Mouse (Mus musculus): ENCODE measurements at regions not wholly inside any gene's neighbourhood (a gene's known extent, or its start where the extent isn't known, plus 50 kb on each side); places are given as distances from the start of the nearest gene placed in this dataset.

DNA sequence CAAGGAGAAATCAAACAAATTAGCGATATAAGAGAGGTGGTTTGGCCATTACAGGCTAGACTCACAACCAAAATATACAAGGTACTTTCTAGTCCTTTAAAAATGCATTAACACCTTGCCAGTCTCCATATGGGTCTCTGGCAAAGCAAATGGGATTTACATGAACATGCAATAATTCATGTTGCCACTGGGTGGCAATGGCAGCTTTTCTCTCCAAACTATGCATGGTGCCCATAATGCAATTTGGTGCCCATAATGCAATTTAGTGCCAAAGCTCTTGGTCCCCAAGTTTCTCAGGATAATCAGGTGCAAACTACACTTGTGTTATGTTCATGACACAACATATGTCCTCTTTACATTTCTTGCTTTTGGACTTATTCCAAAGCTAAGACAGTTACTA, 1126.9 kb upstream of the 4930412O13Rik start:
- H3K36me3 ChIP-seq = no peaks in the 10 kb centered on the region
- no peaks in the 10 kb centered on the region for H3K27me3 ChIP-seq
- no peaks in the 10 kb centered on the region for H3K9me3 ChIP-seq (replicated peaks)
- no peak overlapping the region for H3K27ac ChIP-seq (replicated peaks)
- H3K4me3 ChIP-seq (replicated peaks) = no peak overlapping the region
- H3K4me2 ChIP-seq (replicated peaks) = no peak overlapping the region
- WGBS = 13% methylated on average over 1 of the region's 1 CpGs
- H3K4me1 ChIP-seq = no peaks in the 10 kb centered on the region
- no peak overlapping the region for H3K9ac ChIP-seq
- no peak for ATAC-seq (ENCODE audit: insufficient number of reproducible peaks, low FRiP score, low TSS enrichment, low read depth)

DNA sequence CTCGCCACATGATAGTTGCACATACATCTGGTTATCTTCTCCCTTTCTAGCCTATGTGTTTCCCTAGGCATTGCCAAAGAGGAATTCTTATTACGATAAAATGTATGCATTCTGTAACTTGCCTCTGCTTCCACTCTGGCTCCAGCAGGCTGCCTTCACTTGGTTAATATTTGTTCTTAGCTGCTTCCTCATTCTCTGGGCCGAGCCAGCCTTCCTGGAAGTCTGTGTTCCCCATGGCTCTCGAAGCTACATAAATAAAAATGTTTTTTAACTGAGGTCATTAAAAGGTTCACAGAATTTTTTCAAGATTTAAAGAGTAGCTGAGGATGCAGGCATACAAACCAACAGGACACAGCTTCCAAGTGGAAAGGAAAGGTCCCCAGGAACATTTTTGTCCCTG, 1124.5 kb upstream of the 4930412O13Rik start:
- 51% methylated on average over 4 of the region's 4 CpGs for WGBS

DNA sequence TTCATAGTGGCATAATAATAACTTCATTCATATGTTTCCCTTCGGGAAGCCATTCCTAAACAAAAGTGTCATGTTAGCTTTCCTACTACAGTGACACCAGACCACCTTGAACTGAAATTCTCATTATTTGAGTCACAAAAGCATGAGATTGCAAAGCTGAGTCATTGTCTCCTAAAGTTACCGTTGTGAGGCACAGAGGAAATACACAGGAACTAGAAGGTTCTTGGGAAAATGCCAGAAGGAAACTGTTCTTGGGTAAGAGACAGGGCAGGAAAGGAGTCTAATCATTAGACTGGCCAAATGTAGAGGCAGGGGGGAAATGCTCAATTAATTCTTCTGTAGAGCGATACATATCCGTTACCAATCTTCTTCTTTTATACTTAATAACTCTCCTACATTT, 1110.4 kb upstream of the 4930412O13Rik start:
- H3K9ac ChIP-seq = no peak overlapping the region
- H3K27me3 ChIP-seq = no peaks in the 10 kb centered on the region
- 76% methylated on average over 4 of the region's 4 CpGs for WGBS
- H3K4me1 ChIP-seq = no peaks in the 10 kb centered on the region
- no peak overlapping the region for H3K4me3 ChIP-seq (replicated peaks)
- no peak overlapping the region for H3K4me2 ChIP-seq (replicated peaks)
- no peaks in the 10 kb centered on the region for H3K36me3 ChIP-seq
- no peak overlapping the region for H3K27ac ChIP-seq (replicated peaks)
- no peaks in the 10 kb centered on the region for H3K9me3 ChIP-seq (replicated peaks)
- no peak for ATAC-seq (ENCODE audit: insufficient number of reproducible peaks, low FRiP score, low TSS enrichment, low read depth)

More for the DNA sequence above, 1124.5 kb upstream of the 4930412O13Rik start:
- Histone ChIP-seq H3K27ac (replicated peaks) (no peak overlapping the region), H3K4me3 (replicated peaks) (no peak overlapping the region), H3K4me2 (replicated peaks) (no peak overlapping the region), H3K27me3 (no peaks in the 10 kb centered on the region), H3K9ac (no peak overlapping the region), H3K36me3 (no peaks in the 10 kb centered on the region), H3K4me1 (no peaks in the 10 kb centered on the region), H3K9me3 (replicated peaks) (no peaks in the 10 kb centered on the region)
- ATAC-seq (ENCODE audit: insufficient number of reproducible peaks, low FRiP score, low TSS enrichment, low read depth) = no peak

DNA sequence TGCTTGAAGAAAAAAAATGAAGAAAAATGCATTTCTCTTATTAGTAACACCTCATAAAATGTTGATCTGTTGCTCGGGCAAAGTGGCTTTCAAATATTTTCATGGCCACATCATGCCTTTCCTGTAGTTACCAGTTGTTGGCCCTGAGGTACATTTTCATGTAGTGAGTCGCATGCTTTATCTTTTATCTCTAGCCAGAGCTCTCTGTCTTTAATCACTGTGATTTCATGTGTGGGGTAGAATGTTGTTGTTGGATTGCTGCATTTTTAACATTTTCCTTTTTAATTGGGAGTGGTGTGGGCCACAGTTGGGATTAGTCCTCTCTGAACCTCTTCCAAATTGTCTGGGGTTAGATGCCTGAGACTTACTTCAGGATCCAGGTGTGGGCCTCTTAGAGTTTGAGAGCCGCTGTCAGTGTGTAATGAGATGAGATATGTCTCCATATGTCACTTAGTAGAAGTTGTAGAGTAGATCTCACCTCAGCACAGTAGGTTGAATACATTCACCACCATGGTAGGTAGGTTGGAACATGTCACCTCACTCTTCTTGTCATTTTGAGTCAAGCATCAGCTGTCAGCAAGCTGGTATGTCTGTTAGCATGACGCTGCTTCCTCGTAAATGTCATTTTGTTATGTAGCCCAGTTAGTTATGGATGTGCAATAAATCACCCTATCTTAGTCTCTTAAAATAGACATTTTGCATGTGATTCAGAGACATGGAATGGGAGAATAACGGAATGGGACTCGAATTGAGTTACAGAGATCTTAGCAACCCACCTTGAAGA, 1099.7 kb upstream of the 4930412O13Rik start:
- no peak overlapping the region for H3K4me2 ChIP-seq (replicated peaks)
- no peak for ATAC-seq (ENCODE audit: insufficient number of reproducible peaks, low FRiP score, low TSS enrichment, low read depth)
- H3K27me3 ChIP-seq = no peaks in the 10 kb centered on the region
- no peak overlapping the region for H3K9ac ChIP-seq
- H3K9me3 ChIP-seq (replicated peaks) = no peaks in the 10 kb centered on the region
- H3K27ac ChIP-seq (replicated peaks) = no peak overlapping the region
- 66% methylated on average over 7 of the region's 7 CpGs for WGBS
- H3K36me3 ChIP-seq = no peaks in the 10 kb centered on the region
- H3K4me1 ChIP-seq = no peaks in the 10 kb centered on the region
- H3K4me3 ChIP-seq (replicated peaks) = no peak overlapping the region

DNA sequence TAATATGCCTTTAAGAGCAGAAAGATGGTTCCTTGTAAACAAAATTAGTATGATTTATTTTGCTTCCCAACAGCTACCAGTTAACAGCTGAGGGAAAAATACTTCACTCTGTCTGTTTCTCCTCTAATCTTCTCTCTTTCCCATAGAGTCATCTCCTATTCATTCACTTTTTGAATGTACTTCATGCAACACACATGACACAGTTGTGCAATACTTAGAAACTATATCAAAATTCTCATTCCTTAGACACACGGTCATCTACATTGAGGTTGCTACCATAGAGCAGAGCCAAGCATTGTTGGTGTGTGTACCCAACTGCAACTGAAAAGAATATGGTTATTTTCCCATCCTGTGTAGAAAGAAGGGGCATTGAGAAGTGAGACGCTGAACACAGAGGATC, 1098.8 kb upstream of the 4930412O13Rik start:
- H3K9me3 ChIP-seq (replicated peaks) = no peaks in the 10 kb centered on the region
- H3K4me2 ChIP-seq (replicated peaks) = no peak overlapping the region
- H3K9ac ChIP-seq = no peak overlapping the region
- 91% methylated on average over 2 of the region's 2 CpGs for WGBS
- ATAC-seq (ENCODE audit: insufficient number of reproducible peaks, low FRiP score, low TSS enrichment, low read depth) = no peak
- H3K27me3 ChIP-seq = no peaks in the 10 kb centered on the region
- H3K27ac ChIP-seq (replicated peaks) = no peak overlapping the region
- H3K4me3 ChIP-seq (replicated peaks) = no peak overlapping the region
- no peaks in the 10 kb centered on the region for H3K4me1 ChIP-seq
- H3K36me3 ChIP-seq = no peaks in the 10 kb centered on the region

DNA sequence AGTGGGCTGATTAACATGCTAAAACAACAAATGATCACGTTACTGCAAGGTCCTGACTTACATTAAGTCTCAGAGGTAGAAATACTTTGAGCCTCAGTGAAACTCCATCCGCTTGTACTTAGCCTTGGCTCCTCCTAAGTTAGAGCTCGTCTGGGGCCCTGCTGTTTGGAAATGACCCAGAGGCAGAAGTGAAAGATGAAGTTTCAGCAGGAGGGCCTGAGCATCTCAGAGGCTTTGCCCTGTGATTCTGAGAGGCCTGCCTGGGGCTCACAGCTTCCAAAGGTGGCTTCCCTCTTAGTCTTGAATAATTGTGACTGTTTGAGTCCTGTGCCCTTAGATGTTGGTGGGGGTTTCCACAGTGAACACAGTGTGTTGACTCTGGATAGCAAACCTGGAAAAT, 1079.0 kb upstream of the 4930412O13Rik start:
- H3K27me3 ChIP-seq = no peaks in the 10 kb centered on the region
- peaks cover 4% of the 10 kb centered on the region; the same call in 1 of the 2 replicates for H3K4me1 ChIP-seq
- H3K36me3 ChIP-seq = no peaks in the 10 kb centered on the region
- no peak for ATAC-seq (ENCODE audit: insufficient number of reproducible peaks, low FRiP score, low TSS enrichment, low read depth)
- H3K27ac ChIP-seq (replicated peaks) = 0 out of 2 replicates have a peak overlapping the region, but pooled peaks have one; percentile 7
- H3K4me2 ChIP-seq (replicated peaks) = no peak overlapping the region
- no peak overlapping the region for H3K4me3 ChIP-seq (replicated peaks)
- 26% methylated on average over 3 of the region's 3 CpGs for WGBS
- no peak overlapping the region for H3K9ac ChIP-seq
- H3K9me3 ChIP-seq (replicated peaks) = no peaks in the 10 kb centered on the region

DNA sequence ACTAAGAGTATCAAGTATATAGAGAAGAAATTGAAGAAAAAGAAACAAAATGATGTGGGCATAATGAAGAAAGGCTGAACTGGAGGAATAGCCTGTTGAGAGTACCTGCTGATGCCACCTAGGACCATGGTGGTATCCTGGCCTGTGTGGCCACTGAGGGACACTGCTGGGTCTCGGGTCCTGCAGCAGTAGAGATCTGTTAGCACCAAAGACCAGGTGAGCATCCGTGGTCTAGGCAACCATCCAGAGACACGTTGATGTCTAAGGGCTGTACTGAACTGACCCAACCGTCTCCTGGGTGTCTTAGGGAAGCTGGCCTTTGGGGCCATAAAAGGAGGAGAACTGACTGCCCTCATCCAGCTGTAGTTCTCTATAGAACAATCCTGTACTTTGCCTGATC, 1071.4 kb upstream of the 4930412O13Rik start:
- no peaks in the 10 kb centered on the region for H3K36me3 ChIP-seq

DNA sequence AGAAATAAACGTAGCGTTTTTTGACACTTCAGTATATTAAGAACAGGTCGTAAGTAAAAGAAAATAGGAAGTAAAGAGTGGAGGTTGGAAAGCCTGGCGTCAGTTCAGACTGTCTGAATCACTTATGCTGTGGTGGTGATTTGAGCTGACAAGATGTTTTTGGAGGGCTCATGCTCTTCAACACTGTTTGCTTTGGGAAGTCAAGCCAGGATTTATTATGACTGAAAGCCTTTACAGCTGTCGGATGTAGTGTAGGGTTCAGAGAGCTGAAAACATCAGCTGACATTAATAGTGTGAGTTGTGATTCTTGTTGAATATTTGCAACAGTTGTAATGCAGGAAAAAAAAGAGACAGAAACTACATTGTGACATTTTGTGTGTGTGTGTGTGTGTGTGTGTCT, 1062.9 kb upstream of the 4930412O13Rik start:
- no peak overlapping the region for H3K27ac ChIP-seq (replicated peaks)

More for the DNA sequence above, 1071.4 kb upstream of the 4930412O13Rik start:
- Histone ChIP-seq H3K27me3 (no peaks in the 10 kb centered on the region), H3K4me1 (no peaks in the 10 kb centered on the region), H3K9ac (no peak overlapping the region), H3K27ac (replicated peaks) (no peak overlapping the region), H3K9me3 (replicated peaks) (no peaks in the 10 kb centered on the region), H3K4me3 (replicated peaks) (no peak overlapping the region), H3K4me2 (replicated peaks) (no peak overlapping the region)
- no peak for ATAC-seq (ENCODE audit: insufficient number of reproducible peaks, low FRiP score, low TSS enrichment, low read depth)
- WGBS = 85% methylated on average over 4 of the region's 4 CpGs

DNA sequence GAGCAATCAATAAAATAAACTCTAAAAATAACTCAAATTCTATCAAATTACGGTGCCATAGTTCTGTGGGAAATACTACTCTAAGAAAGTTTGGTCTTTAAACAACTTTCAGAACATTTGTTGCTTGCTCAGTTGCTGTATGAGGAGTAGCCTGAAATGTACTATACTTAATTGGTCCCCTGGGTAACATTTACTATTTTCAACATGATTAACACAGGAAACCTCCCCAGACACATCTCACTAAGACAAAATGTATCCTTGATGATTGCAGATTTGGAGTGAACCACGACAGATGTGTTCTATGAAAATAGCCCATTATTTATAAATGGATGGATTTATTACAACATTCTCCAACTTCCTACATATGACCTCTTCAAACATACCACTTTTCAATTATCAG, 1055.6 kb upstream of the 4930412O13Rik start:
- no peak for ATAC-seq (ENCODE audit: insufficient number of reproducible peaks, low FRiP score, low TSS enrichment, low read depth)
- H3K36me3 ChIP-seq = no peaks in the 10 kb centered on the region
- no peak overlapping the region for H3K4me2 ChIP-seq (replicated peaks)
- H3K4me1 ChIP-seq = no peaks in the 10 kb centered on the region
- no peak overlapping the region for H3K4me3 ChIP-seq (replicated peaks)
- H3K27ac ChIP-seq (replicated peaks) = no peak overlapping the region
- H3K27me3 ChIP-seq = no peaks in the 10 kb centered on the region
- no peaks in the 10 kb centered on the region for H3K9me3 ChIP-seq (replicated peaks)
- no peak overlapping the region for H3K9ac ChIP-seq
- 70% methylated on average over 2 of the region's 2 CpGs for WGBS

More for the DNA sequence above, 1062.9 kb upstream of the 4930412O13Rik start:
- no peak for ATAC-seq (ENCODE audit: insufficient number of reproducible peaks, low FRiP score, low TSS enrichment, low read depth)
- Histone ChIP-seq H3K4me3 (replicated peaks) (no peak overlapping the region), H3K4me2 (replicated peaks) (no peak overlapping the region), H3K27me3 (no peaks in the 10 kb centered on the region), H3K4me1 (no peaks in the 10 kb centered on the region), H3K36me3 (no peaks in the 10 kb centered on the region), H3K9ac (no peak overlapping the region), H3K9me3 (replicated peaks) (no peaks in the 10 kb centered on the region)
- 47% methylated on average over 5 of the region's 5 CpGs for WGBS
